Mouse (Mus musculus) stomach, embryonic 16.5 days (tissue): ENCODE measurements around the gene Dolk. TPM values are rescaled to one million over a fixed set of nuclear protein-coding genes. Genes with fewer than 3 reads are reported as not detected.

Source experiments
- ATAC-seq: fragments of 200-750 bp; cut with Nextera tagmentation; 2 replicates; pipeline ENCODE4 v1.8.0; 2017; ENCODE audit warnings: moderate number of reproducible peaks, moderate TSS enrichment; ENCODE audit not compliant: insufficient read depth, low FRiP score
- H3K27ac ChIP-seq: fragments of 300-500 bp; sonication (generic); 2 replicates; pipeline ENCODE4 v1.5.1; 2014; ENCODE audit warnings: low read length
- H3K27me3 ChIP-seq: fragments of 300-500 bp; sonication (generic); 2 replicates; pipeline ENCODE4 v1.6.1; 2014; ENCODE audit warnings: low read length, control low read depth, mixed read lengths; ENCODE audit not compliant: control insufficient read depth, insufficient read depth
- H3K36me3 ChIP-seq: fragments of 300-500 bp; sonication (generic); 2 replicates; pipeline ENCODE4 v1.6.1; 2014; ENCODE audit warnings: low read length; ENCODE audit not compliant: control insufficient read depth, insufficient read depth
- H3K4me1 ChIP-seq: fragments of 300-500 bp; sonication (generic); 2 replicates; pipeline ENCODE4 v1.6.1; 2014; ENCODE audit warnings: low read length, control low read depth, mixed read lengths; ENCODE audit not compliant: control insufficient read depth, insufficient read depth
- H3K4me2 ChIP-seq: fragments of 300-500 bp; sonication (generic); 2 replicates; pipeline ENCODE4 v1.6.1; 2014; ENCODE audit warnings: low read depth, low read length, mixed read lengths
- H3K4me3 ChIP-seq: fragments of 300-500 bp; sonication (generic); replicated peaks from 2 replicates; pipeline ENCODE4 v1.5.1; 2014; ENCODE audit warnings: mild to moderate bottlenecking, low read length
- H3K9ac ChIP-seq: fragments of 300-500 bp; sonication (generic); 2 replicates; pipeline ENCODE4 v1.6.1; 2014; ENCODE audit warnings: low read length
- H3K9me3 ChIP-seq: fragments of 300-500 bp; sonication (generic); replicated peaks from 2 replicates; pipeline ENCODE4 v1.6.1; 2016; ENCODE audit warnings: low read length, control low read depth; ENCODE audit not compliant: control insufficient read depth
- WGBS: fragments of 180-500 bp; shearing (Covaris S2); extraction: QIAGEN DNeasy Blood & Tissue Kit; methylation state at CpG from one replicate; pipeline ENCODE4 v1.1.7; 2014; 5-methylcytosine and 5-hydroxymethylcytosine counted together
- polyA plus RNA-seq: library from polyadenylated mRNA; unstranded; fragments of >200 nt; fragmentation: Nextera tagmentation; extraction: Ambion mirVana; gene quantifications from 2 replicates; pipeline ENCODE4 v1.2.1, GENCODE M21; 2015

Gene Dolk
- polyA plus RNA-seq, 1 experiment from 2014 or later: 34.0 TPM

- H3K9ac ChIP-seq: peak within 1 kb of the TSS; percentile 90
- peak; percentile 96 for ATAC-seq
- H3K27me3 ChIP-seq: no peaks in the 10 kb centered on the region
- H3K36me3 ChIP-seq: peaks cover 17% of the 10 kb centered on the region
- H3K27ac ChIP-seq: peak within 1 kb of the TSS; percentile 86
- H3K4me3 ChIP-seq: peak within 1 kb of the TSS; percentile 84
- under 1% methylated on average over 62 of the region's 67 CpGs for WGBS
- peak within 1 kb of the TSS; percentile 92 for H3K4me2 ChIP-seq
- H3K4me1 ChIP-seq: peaks cover 24% of the 10 kb centered on the region
- H3K9me3 ChIP-seq: no peaks in the 10 kb centered on the region
Measured at GRCm38 (mm10) chr2:30237199-30237880, 48.8 kb downstream of the Dolk start, which contains the start of gene Lrrc8a. Gene Lrrc8a (plus strand): TSS chr2:30237715.

GRCm38 (mm10) chr2:30236426-30237198 is 49.5 kb downstream of the Dolk start:
- H3K27me3 ChIP-seq: no peaks in the 10 kb centered on the region

GRCm38 (mm10) chr2:30235593-30235992 is 50.5 kb downstream of the Dolk start:
- Histone ChIP-seq H3K9ac (no peak overlapping the region), H3K4me1 (peaks cover 23% of the 10 kb centered on the region), H3K4me3 (no peak overlapping the region), H3K36me3 (0 out of 2 replicates have a peak, but pooled peaks cover 3% of the 10 kb centered on the region), H3K9me3 (no peaks in the 10 kb centered on the region; the same call in 1 of the 2 replicates), H3K4me2 (no peak overlapping the region), H3K27me3 (no peaks in the 10 kb centered on the region), H3K27ac (no peak overlapping the region)
- no peak for ATAC-seq
- WGBS: 78% methylated on average over 5 of the region's 5 CpGs

More at GRCm38 (mm10) chr2:30236426-30237198, 49.5 kb downstream of the Dolk start:
- H3K4me2 ChIP-seq: peak overlapping the region; percentile 92
- peak overlapping the region; percentile 52 for H3K27ac ChIP-seq
- H3K9me3 ChIP-seq: no peaks in the 10 kb centered on the region
- 2% methylated on average over 18 of the region's 18 CpGs for WGBS
- H3K4me1 ChIP-seq: peaks cover 23% of the 10 kb centered on the region
- H3K4me3 ChIP-seq: peak overlapping the region; percentile 84
- ATAC-seq: no peak
- peak overlapping the region; percentile 84 for H3K9ac ChIP-seq
- H3K36me3 ChIP-seq: peaks cover 14% of the 10 kb centered on the region

Other genes with a start within 250 kb of the Dolk start
- 23.2 and 26.1 TPM in 2 replicates for gene Wdr34, start 237.5 kb downstream of the Dolk start, polyA plus RNA-seq
- 324 and 336 TPM in 2 replicates for gene Set, start 229.0 kb downstream of the Dolk start, polyA plus RNA-seq
- gene Pkn3, start 208.7 kb downstream of the Dolk start, polyA plus RNA-seq: 8.9 and 9.6 TPM in 2 replicates
- 37.4 and 41.4 TPM in 2 replicates for gene Zdhhc12, start 192.7 kb downstream of the Dolk start, polyA plus RNA-seq
- 5.1 and 5.4 TPM in 2 replicates for gene Zer1, start 161.7 kb downstream of the Dolk start, polyA plus RNA-seq
- gene Tbc1d13, start 152.6 kb downstream of the Dolk start, polyA plus RNA-seq: 5.2 and 5.4 TPM in 2 replicates
- 17.5 and 19.0 TPM in 2 replicates for gene Endog, start 114.8 kb downstream of the Dolk start, polyA plus RNA-seq
- 62.7 and 65.6 TPM in 2 replicates for gene Spout1, start 107.9 kb downstream of the Dolk start, polyA plus RNA-seq
- 25.8 and 39.2 TPM in 2 replicates for gene Kyat1, start 80.5 kb downstream of the Dolk start, polyA plus RNA-seq
- gene Lrrc8a, start 48.6 kb downstream of the Dolk start, polyA plus RNA-seq: 34.0 and 40.1 TPM in 2 replicates
- 0.24 and 0.30 TPM in 2 replicates for gene Gm28035, start 45.8 kb downstream of the Dolk start, polyA plus RNA-seq
- gene Phyhd1, start 20.1 kb downstream of the Dolk start, polyA plus RNA-seq: 13.3 and 13.5 TPM in 2 replicates
- not detected in 2 replicates for gene Gm28038, start 5.3 kb downstream of the Dolk start, polyA plus RNA-seq
- gene Nup188, start 63 bp upstream of the Dolk start, polyA plus RNA-seq: 26.0 and 30.5 TPM in 2 replicates
- 107 and 118 TPM in 2 replicates for gene Sh3glb2, start 73.0 kb upstream of the Dolk start, polyA plus RNA-seq
- 26.2 and 26.3 TPM in 2 replicates for gene Miga2, start 77.9 kb upstream of the Dolk start, polyA plus RNA-seq
- 39.0 and 45.8 TPM in 2 replicates for gene Dolpp1, start 105.9 kb upstream of the Dolk start, polyA plus RNA-seq
- 27.7 and 29.0 TPM in 2 replicates for gene Crat, start 129.5 kb upstream of the Dolk start, polyA plus RNA-seq
- 138 and 146 TPM in 2 replicates for gene Ptpa, start 129.7 kb upstream of the Dolk start, polyA plus RNA-seq
- 0.56 and 0.83 TPM in 2 replicates for gene Ier5l, start 187.9 kb upstream of the Dolk start, polyA plus RNA-seq